Mouse (Mus musculus): ENCODE results near the gene Fcgr2b. TPM values are rescaled to one million over a fixed set of nuclear protein-coding genes. Genes with fewer than 3 reads are reported as not detected.

Gene Fcgr2b
- polyA plus RNA-seq, 1 experiment, result 14.7 TPM

GRCm38 (mm10) chr1:170934383-170934782, 42.0 kb downstream of the Fcgr2b start:
- Histone ChIP-seq H3K4me1 (replicated peaks; ENCODE audit: control insufficient read depth, insufficient read depth, low read length) (no peaks in the 10 kb centered on the region; the same call in 1 of the 2 replicates), H3K27me3 (ENCODE audit: control insufficient read depth, insufficient read depth, low read length) (no peaks in the 10 kb centered on the region), H3K27ac (ENCODE audit: control insufficient read depth, insufficient read depth, low read length) (no peak overlapping the region), H3K36me3 (ENCODE audit: control insufficient read depth, insufficient read depth, low read length) (no peaks in the 10 kb centered on the region), H3K4me3 (ENCODE audit: control insufficient read depth, insufficient read depth, low read length) (no peak overlapping the region)
- no peak for DNase-seq
- 8% methylated on average over 2 of the region's 2 CpGs for WGBS
- TF ChIP-seq CTCF (IDR thresholded peaks at IDR 0.05; ENCODE audit: borderline replicate concordance, control insufficient read depth, extremely low read depth, insufficient read depth, low read length, poor library complexity), result no peak

DNA sequence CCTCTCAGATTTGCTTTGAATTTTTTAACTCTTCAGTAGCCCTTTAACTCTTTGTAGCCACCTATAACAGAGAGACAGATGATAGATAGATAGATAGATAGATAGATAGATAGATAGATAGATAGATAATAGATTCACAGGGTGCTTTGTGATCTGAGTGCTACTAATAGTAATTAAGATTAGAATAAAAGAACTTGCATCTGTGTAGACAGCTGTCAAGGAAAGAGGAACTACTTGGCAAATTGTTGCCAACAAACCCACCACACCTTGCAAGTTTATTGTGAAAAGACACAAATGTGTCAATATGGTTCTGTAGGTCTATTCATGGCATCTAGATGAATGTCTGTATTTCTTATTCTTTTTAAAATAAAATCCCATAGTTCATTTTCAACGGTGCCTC, 42.4 kb downstream of the Fcgr2b start:
- no peak for TF ChIP-seq POLR2A (IDR thresholded peaks at IDR 0.05; ENCODE audit: control insufficient read depth, extremely low read depth, insufficient read depth, low read length, poor library complexity)
- TF ChIP-seq CTCF (IDR thresholded peaks at IDR 0.05; ENCODE audit: borderline replicate concordance, control insufficient read depth, extremely low read depth, insufficient read depth, low read length, poor library complexity), result no peak
- 55% methylated on average over 1 of the region's 1 CpGs for WGBS

DNA sequence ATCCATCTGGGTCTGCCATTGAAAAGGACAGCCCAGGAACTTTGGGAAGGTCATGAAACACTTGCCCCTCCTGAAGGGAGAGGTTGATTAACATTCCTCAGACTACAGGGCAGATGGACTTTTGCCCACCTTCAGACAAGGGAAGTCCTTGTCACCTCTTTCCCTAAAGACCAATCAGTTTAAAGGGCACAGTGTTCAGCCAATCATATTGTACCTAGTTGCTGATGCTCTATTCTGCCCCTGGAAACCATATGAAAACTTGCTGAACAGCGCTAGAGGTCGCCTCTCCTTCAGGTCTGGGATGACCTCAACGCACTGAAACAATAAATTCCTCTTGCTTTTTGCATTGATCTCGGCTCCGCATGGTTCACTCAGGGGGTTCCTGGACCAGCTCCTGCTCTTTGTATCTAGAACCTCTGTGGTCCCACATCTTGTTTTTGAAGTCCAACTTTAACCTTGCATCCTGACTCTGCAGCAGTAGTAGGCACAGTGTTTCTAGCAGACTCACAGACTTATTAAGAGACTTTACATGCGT, 42.9 kb downstream of the Fcgr2b start:
- DNase-seq, result no peak
- no peaks in the 10 kb centered on the region for H3K36me3 ChIP-seq (ENCODE audit: control insufficient read depth, insufficient read depth, low read length)
- H3K4me3 ChIP-seq (ENCODE audit: control insufficient read depth, insufficient read depth, low read length), result no peak overlapping the region
- WGBS, result 88% methylated on average over 6 of the region's 6 CpGs
- TF ChIP-seq POLR2A (IDR thresholded peaks at IDR 0.05; ENCODE audit: control insufficient read depth, extremely low read depth, insufficient read depth, low read length, poor library complexity), result no peak
- H3K4me1 ChIP-seq (replicated peaks; ENCODE audit: control insufficient read depth, insufficient read depth, low read length), result no peaks in the 10 kb centered on the region; the same call in 1 of the 2 replicates
- no peak overlapping the region for H3K27ac ChIP-seq (ENCODE audit: control insufficient read depth, insufficient read depth, low read length)
- no peaks in the 10 kb centered on the region for H3K27me3 ChIP-seq (ENCODE audit: control insufficient read depth, insufficient read depth, low read length)

More for the DNA sequence above, 42.4 kb downstream of the Fcgr2b start:
- Histone ChIP-seq H3K27ac (ENCODE audit: control insufficient read depth, insufficient read depth, low read length) (no peak overlapping the region), H3K27me3 (ENCODE audit: control insufficient read depth, insufficient read depth, low read length) (no peaks in the 10 kb centered on the region), H3K4me3 (ENCODE audit: control insufficient read depth, insufficient read depth, low read length) (no peak overlapping the region), H3K36me3 (ENCODE audit: control insufficient read depth, insufficient read depth, low read length) (no peaks in the 10 kb centered on the region), H3K4me1 (replicated peaks; ENCODE audit: control insufficient read depth, insufficient read depth, low read length) (no peaks in the 10 kb centered on the region; the same call in 1 of the 2 replicates)
- no peak for DNase-seq

GRCm38 (mm10) chr1:170932043-170932442, 44.3 kb downstream of the Fcgr2b start:
- no peak for DNase-seq
- Histone ChIP-seq H3K27ac (ENCODE audit: control insufficient read depth, insufficient read depth, low read length) (no peak overlapping the region), H3K4me1 (replicated peaks; ENCODE audit: control insufficient read depth, insufficient read depth, low read length) (peaks cover 3% of the 10 kb centered on the region), H3K36me3 (ENCODE audit: control insufficient read depth, insufficient read depth, low read length) (no peaks in the 10 kb centered on the region), H3K4me3 (ENCODE audit: control insufficient read depth, insufficient read depth, low read length) (no peak overlapping the region), H3K27me3 (ENCODE audit: control insufficient read depth, insufficient read depth, low read length) (no peaks in the 10 kb centered on the region)
- WGBS, result 55% methylated on average over 3 of the region's 3 CpGs
- TF ChIP-seq CTCF (IDR thresholded peaks at IDR 0.05; ENCODE audit: borderline replicate concordance, control insufficient read depth, extremely low read depth, insufficient read depth, low read length, poor library complexity), result no peak

- no peak for TF ChIP-seq CTCF (IDR thresholded peaks at IDR 0.05; ENCODE audit: borderline replicate concordance, control insufficient read depth, extremely low read depth, insufficient read depth, low read length, poor library complexity)
- no peak for TF ChIP-seq POLR2A (IDR thresholded peaks at IDR 0.05; ENCODE audit: control insufficient read depth, extremely low read depth, insufficient read depth, low read length, poor library complexity)
- no peak overlapping the region for H3K4me3 ChIP-seq (ENCODE audit: control insufficient read depth, insufficient read depth, low read length)
- H3K36me3 ChIP-seq (ENCODE audit: control insufficient read depth, insufficient read depth, low read length), result no peaks in the 10 kb centered on the region
- no peaks in the 10 kb centered on the region for H3K27me3 ChIP-seq (ENCODE audit: control insufficient read depth, insufficient read depth, low read length)
- 95% methylated on average over 4 of the region's 4 CpGs for WGBS
- H3K4me1 ChIP-seq (replicated peaks; ENCODE audit: control insufficient read depth, insufficient read depth, low read length), result peaks cover 3% of the 10 kb centered on the region; the same call in 1 of the 2 replicates
- no peak for DNase-seq
- H3K27ac ChIP-seq (ENCODE audit: control insufficient read depth, insufficient read depth, low read length), result no peak overlapping the region
Observed at GRCm38 (mm10) chr1:170929245-170929644, 47.1 kb downstream of the Fcgr2b start.

- H3K36me3 ChIP-seq (ENCODE audit: control insufficient read depth, insufficient read depth, low read length), result no peaks in the 10 kb centered on the region
- WGBS, result 53% methylated on average over 2 of the region's 2 CpGs
- H3K27me3 ChIP-seq (ENCODE audit: control insufficient read depth, insufficient read depth, low read length), result no peaks in the 10 kb centered on the region
- no peak for TF ChIP-seq CTCF (IDR thresholded peaks at IDR 0.05; ENCODE audit: borderline replicate concordance, control insufficient read depth, extremely low read depth, insufficient read depth, low read length, poor library complexity)
- no peak for TF ChIP-seq POLR2A (IDR thresholded peaks at IDR 0.05; ENCODE audit: control insufficient read depth, extremely low read depth, insufficient read depth, low read length, poor library complexity)
- H3K4me3 ChIP-seq (ENCODE audit: control insufficient read depth, insufficient read depth, low read length), result no peak overlapping the region
- H3K27ac ChIP-seq (ENCODE audit: control insufficient read depth, insufficient read depth, low read length), result peak overlapping the region; percentile 56; the same call in 1 of the 2 replicates
- no peak for DNase-seq
- H3K4me1 ChIP-seq (replicated peaks; ENCODE audit: control insufficient read depth, insufficient read depth, low read length), result peaks cover 5% of the 10 kb centered on the region; the same call in 1 of the 2 replicates
Observed at GRCm38 (mm10) chr1:170928467-170928866, 47.9 kb downstream of the Fcgr2b start.

- WGBS, result 82% methylated on average over 3 of the region's 3 CpGs
- Histone ChIP-seq H3K36me3 (ENCODE audit: control insufficient read depth, insufficient read depth, low read length) (no peaks in the 10 kb centered on the region), H3K27ac (ENCODE audit: control insufficient read depth, insufficient read depth, low read length) (peak within 1 kb of the TSS; percentile 56; the same call in 1 of the 2 replicates), H3K4me1 (replicated peaks; ENCODE audit: control insufficient read depth, insufficient read depth, low read length) (peaks cover 5% of the 10 kb centered on the region; the same call in 1 of the 2 replicates), H3K4me3 (ENCODE audit: control insufficient read depth, insufficient read depth, low read length) (no peak within 1 kb of the TSS), H3K27me3 (ENCODE audit: control insufficient read depth, insufficient read depth, low read length) (no peaks in the 10 kb centered on the region)
- no peak for DNase-seq
- TF ChIP-seq POLR2A (IDR thresholded peaks at IDR 0.05; ENCODE audit: control insufficient read depth, extremely low read depth, insufficient read depth, low read length, poor library complexity) (no peak), CTCF (IDR thresholded peaks at IDR 0.05; ENCODE audit: borderline replicate concordance, control insufficient read depth, extremely low read depth, insufficient read depth, low read length, poor library complexity) (no peak)
Observed at GRCm38 (mm10) chr1:170927378-170927777, 49.0 kb downstream of the Fcgr2b start, which contains the start of gene Fcrla. Fcrla (minus strand) TSS chr1:170927583.
